Mouse (Mus musculus) midbrain, postnatal 0 days (tissue): ENCODE measurements around the gene Eif3l. TPM values are rescaled to one million over a fixed set of nuclear protein-coding genes. Genes with fewer than 3 reads are reported as not detected.

Source experiments
- ATAC-seq: fragments of 200-750 bp; cut with Nextera tagmentation; 2 replicates; pipeline ENCODE4 v1.8.0; 2017; ENCODE audit warnings: moderate number of reproducible peaks, mild to moderate bottlenecking, moderate TSS enrichment, moderate library complexity; ENCODE audit not compliant: low FRiP score
- DNase-seq: peaks from one replicate; pipeline ENCODE4 v3.0.0-alpha.2; 2015; ENCODE audit warnings: low spot score
- H3K27ac ChIP-seq: fragments of 300-500 bp; sonication (generic); 2 replicates; pipeline ENCODE4 v1.5.1; 2014; ENCODE audit warnings: low read depth, mild to moderate bottlenecking, low read length, mixed read lengths
- H3K27me3 ChIP-seq: fragments of 300-500 bp; sonication (generic); 2 replicates; pipeline ENCODE4 v1.6.1; 2014; ENCODE audit warnings: low read length, control low read depth, mixed read lengths; ENCODE audit not compliant: insufficient read depth
- H3K36me3 ChIP-seq: fragments of 300-500 bp; sonication (generic); 2 replicates; pipeline ENCODE4 v1.6.1; 2014; ENCODE audit warnings: low read length, control low read depth, mixed read lengths; ENCODE audit not compliant: insufficient read depth
- H3K4me1 ChIP-seq: fragments of 300-500 bp; sonication (generic); 2 replicates; pipeline ENCODE4 v1.6.1; 2014; ENCODE audit warnings: mild to moderate bottlenecking, control low read depth, antibody characterized with exemption, low read length, mixed read lengths; ENCODE audit not compliant: insufficient read depth
- H3K4me2 ChIP-seq: fragments of 300-500 bp; sonication (generic); 2 replicates; pipeline ENCODE4 v1.6.1; 2014; ENCODE audit warnings: low read depth, mild to moderate bottlenecking, low read length, mixed read lengths; ENCODE audit not compliant: poor library complexity, severe bottlenecking
- H3K4me3 ChIP-seq: fragments of 300-500 bp; sonication (generic); 2 replicates; pipeline ENCODE4 v1.5.1; 2014; ENCODE audit warnings: low read depth, mild to moderate bottlenecking, low read length, moderate library complexity
- H3K9ac ChIP-seq: fragments of 300-500 bp; sonication (generic); replicated peaks from 2 replicates; pipeline ENCODE4 v1.6.1; 2014; ENCODE audit warnings: mild to moderate bottlenecking, low read length, moderate library complexity, mixed read lengths; ENCODE audit not compliant: poor library complexity, severe bottlenecking
- H3K9me3 ChIP-seq: fragments of 300-500 bp; sonication (generic); 2 replicates; pipeline ENCODE4 v1.6.1; 2016; ENCODE audit warnings: low read length, control low read depth
- CTCF ChIP-seq: IDR thresholded peaks from 2 replicates; pipeline ENCODE4 v1.5.1; 2016; ENCODE audit warnings: antibody characterized with exemption, mild to moderate bottlenecking
- WGBS: fragments of 180-500 bp; shearing (Covaris S2); extraction: QIAGEN DNeasy Blood & Tissue Kit; methylation state at CpG from one replicate; pipeline ENCODE4 v1.1.7; 2014; 5-methylcytosine and 5-hydroxymethylcytosine counted together
- polyA plus RNA-seq: library from polyadenylated mRNA; unstranded; fragments of >200 nt; fragmentation: Nextera tagmentation; extraction: Ambion mirVana; gene quantifications from 2 replicates; pipeline ENCODE4 v1.2.1, GENCODE M21; 2015
- total RNA-seq: library from RNA; depleted of rRNA; stranded (reverse); fragments of >200 nt; gene quantifications from 2 replicates; pipeline ENCODE4 v1.2.3, GENCODE M21; 2014

Gene Eif3l
- total and polyA plus RNA-seq, 2 experiments from 2014 or later, result 168 to 197 TPM

DNA sequence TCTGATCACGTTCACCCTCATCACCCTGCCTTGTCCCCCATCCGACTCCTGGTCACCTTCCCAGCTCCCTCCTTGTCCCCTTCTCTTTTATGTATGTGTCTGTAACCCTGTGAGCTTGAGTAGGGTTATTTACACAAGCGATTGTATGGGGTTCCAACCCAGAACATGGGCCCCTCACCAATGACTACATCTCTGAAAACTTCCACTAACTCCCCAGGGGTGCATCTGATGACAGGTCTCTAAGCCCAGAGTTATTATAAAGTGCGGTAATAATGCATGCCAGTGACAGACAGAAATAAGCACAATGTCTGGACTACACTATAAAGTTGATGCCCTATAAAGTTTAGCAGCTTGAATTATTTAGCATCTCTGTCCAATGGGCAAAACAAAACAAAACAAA lies 25.4 kb downstream of the Eif3l start:
- DNase-seq, result no peak
- Histone ChIP-seq H3K27ac (no peak overlapping the region), H3K9ac (no peak overlapping the region), H3K4me2 (no peak overlapping the region), H3K9me3 (no peaks in the 10 kb centered on the region), H3K4me1 (no peaks in the 10 kb centered on the region), H3K36me3 (peaks cover 8% of the 10 kb centered on the region), H3K27me3 (no peaks in the 10 kb centered on the region), H3K4me3 (no peak overlapping the region)
- WGBS, result 75% methylated on average over 4 of the region's 4 CpGs
- no peak for TF ChIP-seq CTCF
- no peak for ATAC-seq

DNA sequence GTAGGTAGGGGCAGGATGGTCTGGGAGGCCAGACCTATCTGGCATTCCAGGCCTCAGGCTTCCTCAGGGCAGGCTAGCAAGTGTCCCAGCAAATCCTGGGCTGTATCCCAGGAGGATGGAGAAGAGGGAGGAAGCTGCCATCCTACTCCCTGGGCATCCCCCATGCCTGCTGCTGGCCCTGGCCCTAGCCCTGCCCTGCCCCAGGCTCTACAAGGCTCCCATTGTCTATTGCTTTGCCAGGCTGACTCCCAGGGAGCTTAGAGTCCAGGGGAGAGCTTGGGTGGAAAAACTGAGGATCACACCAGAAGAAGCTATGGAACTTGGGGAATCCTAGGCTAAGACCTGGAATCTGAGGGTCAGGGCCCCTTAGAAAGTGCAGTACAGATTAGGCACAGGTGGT lies 26.6 kb downstream of the Eif3l start:
- TF ChIP-seq CTCF, result no peak
- H3K4me2 ChIP-seq, result no peak overlapping the region
- H3K27me3 ChIP-seq, result 0 out of 2 replicates have a peak, but pooled peaks cover under 1% of the 10 kb centered on the region
- DNase-seq (no peak), ATAC-seq (no peak)
- 0 out of 2 replicates have a peak overlapping the region, but pooled peaks have one; percentile 33 for H3K9ac ChIP-seq
- no peaks in the 10 kb centered on the region for H3K9me3 ChIP-seq
- H3K36me3 ChIP-seq, result no peaks in the 10 kb centered on the region
- H3K4me3 ChIP-seq, result no peak overlapping the region
- no peak overlapping the region for H3K27ac ChIP-seq
- no peaks in the 10 kb centered on the region for H3K4me1 ChIP-seq

DNA sequence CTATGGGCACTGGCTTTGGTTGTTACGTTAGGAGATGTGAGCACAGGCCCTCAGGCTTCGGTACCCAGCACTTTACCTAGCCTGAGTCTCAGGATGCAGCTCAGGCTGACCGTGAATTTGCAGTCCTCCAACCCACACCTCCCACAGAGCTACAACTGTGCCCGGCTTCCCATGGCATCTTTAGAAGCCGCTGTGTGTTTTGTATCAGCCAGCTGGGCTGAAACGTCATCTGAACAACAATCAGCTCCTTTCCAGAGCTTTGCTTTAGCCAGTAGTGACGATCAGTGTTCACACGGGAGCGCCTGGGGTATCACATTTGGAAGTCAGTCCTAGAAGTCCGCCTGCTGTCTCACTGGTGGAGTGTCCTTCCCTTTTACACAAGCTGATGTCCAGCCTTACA lies 28.3 kb downstream of the Eif3l start:
- H3K4me2 ChIP-seq, result no peak overlapping the region
- no peaks in the 10 kb centered on the region for H3K9me3 ChIP-seq
- H3K4me3 ChIP-seq, result no peak overlapping the region
- no peak for DNase-seq
- H3K9ac ChIP-seq, result no peak overlapping the region
- TF ChIP-seq CTCF, result no peak
- no peak for ATAC-seq
- H3K27me3 ChIP-seq, result 0 out of 2 replicates have a peak, but pooled peaks cover 3% of the 10 kb centered on the region
- 60% methylated on average over 10 of the region's 10 CpGs for WGBS
- H3K4me1 ChIP-seq, result no peaks in the 10 kb centered on the region
- no peaks in the 10 kb centered on the region for H3K36me3 ChIP-seq
- no peak overlapping the region for H3K27ac ChIP-seq

DNA sequence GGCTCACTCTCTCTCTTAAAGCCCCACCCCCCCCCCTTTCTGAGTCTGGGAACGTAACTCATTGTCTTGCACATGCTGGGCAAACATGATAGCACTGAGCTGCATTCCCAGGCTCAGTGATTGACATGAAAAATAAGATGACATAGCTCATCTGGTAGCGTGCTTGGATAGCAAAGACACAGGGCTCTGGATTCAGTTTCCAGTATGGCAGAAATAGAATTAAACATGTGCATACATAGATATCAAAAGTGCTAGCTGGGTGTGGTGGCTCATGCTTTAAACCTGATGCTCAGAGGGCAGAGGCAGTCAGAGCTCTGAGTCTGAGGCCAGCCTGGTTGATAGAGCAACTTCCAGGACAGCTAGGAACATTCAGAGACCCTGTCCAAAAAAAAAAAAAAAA lies 30.8 kb downstream of the Eif3l start:
- DNase-seq (no peak), ATAC-seq (no peak)
- no peak overlapping the region for H3K4me2 ChIP-seq
- no peak overlapping the region for H3K9ac ChIP-seq
- TF ChIP-seq CTCF, result no peak
- WGBS, result 53% methylated on average over 2 of the region's 2 CpGs
- H3K4me3 ChIP-seq, result no peak overlapping the region
- 0 out of 2 replicates have a peak, but pooled peaks cover 3% of the 10 kb centered on the region for H3K27me3 ChIP-seq
- no peaks in the 10 kb centered on the region for H3K9me3 ChIP-seq
- peaks cover 4% of the 10 kb centered on the region; the same call in 1 of the 2 replicates for H3K4me1 ChIP-seq
- no peak overlapping the region for H3K27ac ChIP-seq
- no peaks in the 10 kb centered on the region for H3K36me3 ChIP-seq

DNA sequence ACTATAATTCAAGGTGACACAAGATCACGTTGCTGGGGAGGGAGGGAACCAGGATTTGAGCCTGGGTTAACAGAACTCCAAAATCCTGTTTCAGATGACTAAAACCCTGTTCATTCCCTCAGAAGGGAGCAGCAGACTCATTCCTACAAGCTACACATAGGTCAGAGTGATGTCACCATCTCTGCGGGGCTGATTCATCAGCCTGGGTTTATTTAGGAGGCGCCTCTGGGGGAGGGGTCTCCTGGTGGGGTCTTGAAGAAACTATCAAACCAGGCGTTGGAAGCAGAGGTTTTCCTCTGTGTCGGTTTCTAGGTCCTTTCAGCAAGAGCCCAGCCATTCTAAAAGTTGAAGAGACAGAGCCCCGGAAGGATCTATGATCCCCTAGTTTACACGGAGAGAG lies 33.0 kb downstream of the Eif3l start:
- H3K27ac ChIP-seq, result no peak overlapping the region; the same call in 1 of the 2 replicates
- H3K4me1 ChIP-seq, result peaks cover 10% of the 10 kb centered on the region; the same call in 1 of the 2 replicates
- H3K27me3 ChIP-seq, result 0 out of 2 replicates have a peak, but pooled peaks cover 3% of the 10 kb centered on the region
- H3K9me3 ChIP-seq, result no peaks in the 10 kb centered on the region
- WGBS, result 24% methylated on average over 7 of the region's 7 CpGs
- no peak for DNase-seq
- no peak for ATAC-seq
- H3K4me3 ChIP-seq, result peak overlapping the region; percentile 87; the same call in 1 of the 2 replicates
- peak overlapping the region; percentile 93 for H3K4me2 ChIP-seq
- TF ChIP-seq CTCF, result no peak
- H3K9ac ChIP-seq, result no peak overlapping the region
- 0 out of 2 replicates have a peak, but pooled peaks cover 3% of the 10 kb centered on the region for H3K36me3 ChIP-seq

DNA sequence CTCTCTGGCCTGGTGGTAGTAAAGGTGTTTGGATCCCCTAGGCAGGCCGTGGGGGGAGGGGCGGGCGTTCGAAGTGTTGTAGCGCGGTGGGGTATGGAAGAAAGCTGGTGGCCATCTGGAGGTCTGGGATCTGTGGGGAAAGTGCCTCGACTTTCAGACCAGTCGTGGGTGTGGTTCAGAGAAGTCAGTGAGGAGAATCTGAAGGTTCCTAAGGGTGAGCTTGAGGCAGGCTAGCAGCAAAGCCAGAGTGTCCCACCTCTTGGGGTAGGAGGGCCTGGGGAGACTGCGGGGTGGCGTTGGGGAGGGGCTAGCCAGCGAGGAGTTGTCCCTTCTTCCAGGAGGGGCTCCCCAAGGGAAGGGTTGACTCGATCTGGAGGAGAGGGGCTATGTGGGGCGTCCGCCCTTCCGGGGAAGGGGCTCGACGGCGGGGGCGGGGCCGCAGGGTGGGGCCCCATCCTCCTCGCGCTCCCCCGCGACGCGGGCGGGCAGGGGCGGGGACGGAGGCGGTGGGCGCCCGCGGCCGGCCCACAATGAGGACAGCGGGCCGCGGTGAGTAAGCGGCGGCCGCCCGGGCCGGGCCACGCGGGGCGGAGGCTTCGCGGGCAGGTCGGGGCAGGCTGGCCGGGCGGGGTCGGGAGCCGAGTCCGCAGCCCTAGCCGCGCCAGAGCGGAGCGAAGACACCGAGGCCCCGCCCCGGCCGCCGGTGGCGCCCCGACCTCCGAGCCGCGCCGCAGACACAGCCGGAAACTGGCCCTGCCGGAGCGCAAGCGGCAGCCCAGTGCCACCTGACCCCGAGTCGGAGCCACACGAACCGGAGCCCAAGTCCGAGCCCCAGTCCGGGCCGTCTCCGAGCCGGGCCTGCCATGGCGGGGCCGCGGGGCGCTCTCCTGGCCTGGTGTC lies 33.7 kb downstream of the Eif3l start, which contains the start of gene Micall1:
Gene Micall1, plus strand, starts transcription at position 478 of the 900 bp plus-strand sequence.
- 0 out of 2 replicates have a peak, but pooled peaks cover 6% of the 10 kb centered on the region for H3K36me3 ChIP-seq
- peak; percentile 47 for DNase-seq
- ATAC-seq, result peak; percentile 71
- H3K27me3 ChIP-seq, result 0 out of 2 replicates have a peak, but pooled peaks cover 3% of the 10 kb centered on the region
- H3K27ac ChIP-seq, result peak within 1 kb of the TSS; percentile 82
- H3K4me1 ChIP-seq, result peaks cover 10% of the 10 kb centered on the region; the same call in 1 of the 2 replicates
- no peaks in the 10 kb centered on the region for H3K9me3 ChIP-seq
- H3K4me3 ChIP-seq, result peak within 1 kb of the TSS; percentile 87
- under 1% methylated on average over 48 of the region's 85 CpGs for WGBS
- H3K9ac ChIP-seq, result peak within 1 kb of the TSS; percentile 93
- H3K4me2 ChIP-seq, result peak within 1 kb of the TSS; percentile 93
- TF ChIP-seq CTCF, result no peak
